Mouse (Mus musculus) olfactory bulb, adult 2 months (tissue): ENCODE measurements around the gene Ndufc2.

Experiments
- CTCF ChIP-seq: fragments of 200-500 bp; IDR thresholded peaks from 2 replicates; pipeline ENCODE4 v1.5.1; 2012; ENCODE audit warnings: low read depth, mild to moderate bottlenecking, low read length, moderate library complexity; ENCODE audit not compliant: insufficient read depth
- POLR2A ChIP-seq: fragments of 200-500 bp; IDR thresholded peaks from 2 replicates; pipeline ENCODE4 v1.6.1; 2012; ENCODE audit warnings: mild to moderate bottlenecking, low read depth, low read length, moderate library complexity; ENCODE audit not compliant: insufficient read depth

- no peak for TF ChIP-seq CTCF
- TF ChIP-seq POLR2A, result no peak
Measured at GRCm38 (mm10) chr7:97452196-97452595, 52.4 kb downstream of the Ndufc2 start.
